Mouse (Mus musculus): ENCODE measurements at regions not wholly inside any gene's neighbourhood (a gene's known extent, or its start where the extent isn't known, plus 50 kb on each side); places are given as distances from the start of the nearest gene placed in this dataset.

GRCm38 (mm10) chr12:25241675-25242074 is 144.7 kb upstream of the Id2 start:
- TF ChIP-seq CTCF (IDR thresholded peaks at IDR 0.05): no peak
- no peak for TF ChIP-seq EP300 (IDR thresholded peaks at IDR 0.05)

Measured in lung, postnatal 0 days (tissue).